Mouse (Mus musculus) urinary bladder, adult 18-20 months (tissue): ENCODE data around the gene 1810049J17Rik.

Experiments
- DNase-seq, 2 experiments: peaks; one replicate each; pipeline ENCODE4 v3.0.0; 2022; ENCODE audit warnings: low spot score in 2 of 2, mixed read lengths in 2 of 2

Gene 1810049J17Rik

GRCm38 (mm10) chr15:12310676-12311075 lies 11.0 kb downstream of the 1810049J17Rik start:
- no peak for DNase-seq

GRCm38 (mm10) chr15:12308539-12308938 lies 13.2 kb downstream of the 1810049J17Rik start:
- no peak for DNase-seq

GRCm38 (mm10) chr15:12307114-12307513 lies 14.6 kb downstream of the 1810049J17Rik start:
- peak in 1 of 2 experiments; percentile 30 for DNase-seq

GRCm38 (mm10) chr15:12306188-12307071 lies 15.3 kb downstream of the 1810049J17Rik start:
- peak in 1 of 2 experiments; percentile 51 for DNase-seq

GRCm38 (mm10) chr15:12301771-12302170 lies 19.9 kb downstream of the 1810049J17Rik start:
- DNase-seq = no peak

GRCm38 (mm10) chr15:12298231-12298737 lies 23.4 kb downstream of the 1810049J17Rik start:
- no peak for DNase-seq

- DNase-seq = no peak
These were observed 25.5 kb downstream of the 1810049J17Rik start for GRCm38 (mm10) chr15:12296228-12296627.

GRCm38 (mm10) chr15:12291757-12292156 lies 29.9 kb downstream of the 1810049J17Rik start:
- DNase-seq = no peak

- DNase-seq = no peak
These were observed 31.4 kb downstream of the 1810049J17Rik start for GRCm38 (mm10) chr15:12290330-12290729.

- no peak for DNase-seq
These were observed 36.2 kb downstream of the 1810049J17Rik start for GRCm38 (mm10) chr15:12285535-12285809.

GRCm38 (mm10) chr15:12284794-12285534 lies 36.7 kb downstream of the 1810049J17Rik start:
- no peak for DNase-seq

- no peak for DNase-seq
These were observed 41.9 kb downstream of the 1810049J17Rik start for GRCm38 (mm10) chr15:12279816-12280215.

GRCm38 (mm10) chr15:12275091-12275623 lies 46.5 kb downstream of the 1810049J17Rik start:
- no peak for DNase-seq

GRCm38 (mm10) chr15:12274053-12274769 lies 47.5 kb downstream of the 1810049J17Rik start:
- DNase-seq = no peak

- DNase-seq = no peak
These were observed 48.2 kb downstream of the 1810049J17Rik start for GRCm38 (mm10) chr15:12273325-12274052.
